Mouse (Mus musculus) intestine, embryonic 15.5 days (tissue): ENCODE data around the gene Tbc1d10a. TPM values are rescaled to one million over a fixed set of nuclear protein-coding genes. Genes with fewer than 3 reads are reported as not detected.
A peak's percentile ranks its signal among the peaks of the same experiment; 100 is the strongest.

Experiments
- ATAC-seq: fragments of 200-750 bp; cut with Nextera tagmentation; 2 replicates; pipeline ENCODE4 v1.8.0; 2017; ENCODE audit warnings: moderate TSS enrichment, moderate library complexity
- H3K27ac ChIP-seq: fragments of 300-500 bp; sonication (generic); 2 replicates; pipeline ENCODE4 v1.5.1; 2015; ENCODE audit warnings: mild to moderate bottlenecking, inconsistent platforms
- H3K27me3 ChIP-seq: fragments of 300-500 bp; sonication (generic); replicated peaks from 2 replicates; pipeline ENCODE4 v1.6.1; 2015; ENCODE audit warnings: inconsistent platforms
- H3K36me3 ChIP-seq: fragments of 300-500 bp; sonication (generic); 2 replicates; pipeline ENCODE4 v1.6.1; 2015; ENCODE audit warnings: inconsistent platforms
- H3K4me1 ChIP-seq: fragments of 300-500 bp; sonication (generic); replicated peaks from 2 replicates; pipeline ENCODE4 v1.6.1; 2015; ENCODE audit warnings: inconsistent platforms
- H3K4me2 ChIP-seq: fragments of 300-500 bp; sonication (generic); replicated peaks from 2 replicates; pipeline ENCODE4 v1.6.1; 2015; ENCODE audit warnings: mild to moderate bottlenecking, inconsistent platforms
- H3K4me3 ChIP-seq: fragments of 300-500 bp; sonication (generic); replicated peaks from 2 replicates; pipeline ENCODE4 v1.5.1; 2015; ENCODE audit warnings: inconsistent platforms
- H3K9ac ChIP-seq: fragments of 300-500 bp; sonication (generic); 2 replicates; pipeline ENCODE4 v1.6.1; 2015; ENCODE audit warnings: inconsistent platforms
- H3K9me3 ChIP-seq: fragments of 300-500 bp; sonication (generic); 2 replicates; pipeline ENCODE4 v1.6.1; 2016; ENCODE audit warnings: inconsistent platforms
- WGBS: fragments of 180-500 bp; shearing (Covaris S2); methylation state at CpG from one replicate; pipeline ENCODE4 v1.1.7; 2015; 5-methylcytosine and 5-hydroxymethylcytosine counted together
- polyA plus RNA-seq: library from polyadenylated mRNA; unstranded; fragments of >200 nt; fragmentation: Nextera tagmentation; extraction: Ambion mirVana; gene quantifications from 2 replicates; pipeline ENCODE4 v1.2.1, GENCODE M21; 2015

Tbc1d10a gene
- polyA plus RNA-seq, 1 experiment from 2014 or later: 32.3 TPM

- H3K27me3 ChIP-seq: no peaks in the 10 kb centered on the region
- no peak for ATAC-seq
- no peaks in the 10 kb centered on the region for H3K9me3 ChIP-seq
- no peaks in the 10 kb centered on the region; the same call in 1 of the 2 replicates for H3K36me3 ChIP-seq
- H3K27ac ChIP-seq: peak overlapping the region; percentile 67; the same call in 1 of the 2 replicates
- H3K4me1 ChIP-seq: peaks cover 31% of the 10 kb centered on the region
- peak overlapping the region; percentile 93 for H3K9ac ChIP-seq
- H3K4me3 ChIP-seq: peak overlapping the region; percentile 95
- peak overlapping the region; percentile 86 for H3K4me2 ChIP-seq
- 14% methylated on average over 9 of the region's 9 CpGs for WGBS
Observed at GRCm38 (mm10) chr11:4187318-4187700, 720 bp downstream of the Tbc1d10a start.

DNA sequence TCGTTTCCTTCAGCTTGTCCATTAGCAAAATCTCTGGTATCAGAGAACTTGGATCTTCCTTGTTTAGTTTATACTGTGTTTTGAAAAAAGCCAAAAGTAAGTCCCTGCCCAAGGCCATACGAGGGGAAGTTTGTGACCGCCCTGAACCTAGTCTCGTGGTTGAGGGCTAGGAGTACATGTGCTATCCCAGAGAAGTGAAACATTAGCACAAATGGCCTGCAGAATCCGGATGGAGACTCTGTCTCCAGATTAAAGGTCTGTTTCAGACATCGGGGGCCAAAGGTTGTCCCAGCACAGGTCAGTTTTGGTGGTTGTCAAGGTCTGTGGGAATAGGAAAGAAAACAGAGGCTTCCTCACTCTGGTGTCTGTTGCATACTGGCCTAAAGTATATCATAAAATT, 2.6 kb downstream of the Tbc1d10a start:
- Histone ChIP-seq H3K36me3 (no peaks in the 10 kb centered on the region), H3K27ac (no peak overlapping the region)

GRCm38 (mm10) chr11:4190677-4191076, 4.1 kb downstream of the Tbc1d10a start:
- H3K9me3 ChIP-seq: no peaks in the 10 kb centered on the region
- no peak for ATAC-seq
- H3K4me1 ChIP-seq: peaks cover 31% of the 10 kb centered on the region
- H3K27ac ChIP-seq: no peak overlapping the region
- no peaks in the 10 kb centered on the region for H3K27me3 ChIP-seq
- no peak overlapping the region for H3K4me2 ChIP-seq
- no peak overlapping the region for H3K4me3 ChIP-seq
- WGBS: 84% methylated on average over 3 of the region's 3 CpGs
- H3K36me3 ChIP-seq: no peaks in the 10 kb centered on the region
- no peak overlapping the region for H3K9ac ChIP-seq

More for the DNA sequence above, 2.6 kb downstream of the Tbc1d10a start:
- Histone ChIP-seq H3K9me3 (no peaks in the 10 kb centered on the region), H3K4me2 (no peak overlapping the region), H3K4me1 (peaks cover 32% of the 10 kb centered on the region), H3K9ac (no peak overlapping the region), H3K27me3 (no peaks in the 10 kb centered on the region), H3K4me3 (no peak overlapping the region)
- no peak for ATAC-seq
- 85% methylated on average over 6 of the region's 6 CpGs for WGBS

DNA sequence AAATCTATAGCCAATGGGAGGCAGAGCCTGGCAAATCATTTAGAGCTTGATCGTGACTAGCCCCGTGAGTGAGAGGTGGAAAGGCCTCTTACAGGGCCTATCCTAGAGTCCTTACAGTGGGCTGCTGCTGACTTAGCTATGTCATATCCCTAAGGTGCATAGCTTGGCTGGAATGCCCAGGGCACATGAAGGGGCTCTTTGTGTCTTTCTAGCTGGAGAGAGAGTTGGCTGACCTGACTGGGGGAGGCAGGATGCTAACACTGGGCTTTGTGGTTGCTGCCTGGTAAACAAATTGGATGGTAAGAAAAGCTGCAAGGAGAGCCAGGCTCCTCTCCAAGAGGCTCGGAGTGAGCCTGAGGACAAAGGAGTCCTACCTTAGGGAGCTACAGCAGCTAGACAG, 6.2 kb downstream of the Tbc1d10a start:
- 76% methylated on average over 3 of the region's 3 CpGs for WGBS
- H3K4me3 ChIP-seq: no peak overlapping the region
- no peak overlapping the region for H3K4me2 ChIP-seq
- H3K27me3 ChIP-seq: no peaks in the 10 kb centered on the region
- H3K36me3 ChIP-seq: no peaks in the 10 kb centered on the region
- H3K4me1 ChIP-seq: peaks cover 34% of the 10 kb centered on the region
- no peaks in the 10 kb centered on the region for H3K9me3 ChIP-seq
- H3K9ac ChIP-seq: no peak overlapping the region
- no peak overlapping the region for H3K27ac ChIP-seq
- no peak for ATAC-seq

GRCm38 (mm10) chr11:4193420-4193819, 6.8 kb downstream of the Tbc1d10a start:
- Histone ChIP-seq H3K4me2 (no peak overlapping the region), H3K4me3 (no peak overlapping the region)

DNA sequence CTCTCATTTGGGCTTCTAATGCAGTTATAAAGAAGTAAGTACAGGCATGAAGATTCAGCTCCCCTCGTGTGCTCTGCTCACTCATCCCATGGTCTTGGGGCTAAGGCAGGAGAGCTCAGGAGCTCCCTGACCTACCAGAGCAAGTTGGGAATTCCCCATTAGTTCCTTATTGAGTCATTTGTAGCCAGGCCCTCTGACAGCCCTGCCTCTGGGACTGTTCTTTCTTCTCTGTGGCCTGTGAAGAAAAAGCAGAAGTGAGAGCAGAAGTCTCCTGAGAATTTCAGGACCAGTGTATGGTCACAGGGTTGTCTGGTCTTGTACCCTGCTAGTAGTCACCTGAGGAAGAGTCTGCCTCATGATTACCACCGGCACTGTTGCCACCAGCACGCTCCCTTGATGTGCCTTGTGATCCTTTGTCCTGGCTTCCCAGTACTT, 9.0 kb downstream of the Tbc1d10a start:
- no peak overlapping the region for H3K27ac ChIP-seq
- H3K36me3 ChIP-seq: no peaks in the 10 kb centered on the region
- H3K9me3 ChIP-seq: no peaks in the 10 kb centered on the region
- no peaks in the 10 kb centered on the region for H3K27me3 ChIP-seq
- no peak for ATAC-seq
- H3K4me3 ChIP-seq: no peak overlapping the region
- H3K4me2 ChIP-seq: no peak overlapping the region
- H3K4me1 ChIP-seq: peaks cover 22% of the 10 kb centered on the region; the same call in 1 of the 2 replicates
- WGBS: 80% methylated on average over 3 of the region's 3 CpGs
- H3K9ac ChIP-seq: no peak overlapping the region

More at GRCm38 (mm10) chr11:4193420-4193819, 6.8 kb downstream of the Tbc1d10a start:
- H3K9ac ChIP-seq: no peak overlapping the region
- no peaks in the 10 kb centered on the region for H3K36me3 ChIP-seq
- H3K27me3 ChIP-seq: no peaks in the 10 kb centered on the region
- ATAC-seq: no peak
- H3K4me1 ChIP-seq: peaks cover 27% of the 10 kb centered on the region
- no peaks in the 10 kb centered on the region for H3K9me3 ChIP-seq
- H3K27ac ChIP-seq: no peak overlapping the region

GRCm38 (mm10) chr11:4196636-4197035, 10.0 kb downstream of the Tbc1d10a start:
- Histone ChIP-seq H3K36me3 (no peaks in the 10 kb centered on the region), H3K4me2 (no peak overlapping the region), H3K4me1 (peaks cover 17% of the 10 kb centered on the region; the same call in 1 of the 2 replicates), H3K27me3 (no peaks in the 10 kb centered on the region), H3K9ac (no peak overlapping the region), H3K9me3 (no peaks in the 10 kb centered on the region), H3K27ac (no peak overlapping the region), H3K4me3 (no peak overlapping the region)
- ATAC-seq: peak; percentile 80
- WGBS: 37% methylated on average over 8 of the region's 8 CpGs

DNA sequence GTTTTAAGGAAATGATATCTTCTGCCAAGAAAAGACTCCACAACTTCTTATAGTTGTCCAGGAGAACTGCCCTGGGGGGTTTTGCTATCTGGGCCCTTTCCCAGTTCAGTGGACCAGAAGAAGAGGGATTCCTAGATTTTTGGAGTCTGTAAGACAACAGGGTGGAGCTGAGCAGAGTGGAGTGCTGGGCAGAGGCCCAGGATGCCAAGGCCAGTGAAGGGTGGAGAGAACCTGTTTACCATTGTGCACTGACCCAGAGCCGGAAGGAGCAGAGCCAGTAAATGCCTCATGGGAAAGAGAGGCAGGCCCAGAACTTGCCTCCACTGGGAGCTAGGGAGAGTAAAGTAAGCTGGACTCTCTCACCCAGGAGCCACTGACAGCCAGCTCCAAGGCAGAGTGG, 11.1 kb downstream of the Tbc1d10a start:
- H3K9me3 ChIP-seq: no peaks in the 10 kb centered on the region
- WGBS: 61% methylated on average over 1 of the region's 1 CpGs
- H3K36me3 ChIP-seq: no peaks in the 10 kb centered on the region
- H3K9ac ChIP-seq: no peak overlapping the region
- no peak overlapping the region for H3K27ac ChIP-seq
- H3K27me3 ChIP-seq: no peaks in the 10 kb centered on the region
- ATAC-seq: no peak
- no peak overlapping the region for H3K4me3 ChIP-seq
- H3K4me2 ChIP-seq: no peak overlapping the region
- peaks cover 10% of the 10 kb centered on the region; the same call in 1 of the 2 replicates for H3K4me1 ChIP-seq

GRCm38 (mm10) chr11:4201981-4202700, 15.6 kb downstream of the Tbc1d10a start:
- H3K27ac ChIP-seq: no peak overlapping the region
- H3K27me3 ChIP-seq: no peaks in the 10 kb centered on the region
- H3K4me2 ChIP-seq: no peak overlapping the region
- 60% methylated on average over 11 of the region's 11 CpGs for WGBS
- H3K9ac ChIP-seq: no peak overlapping the region
- H3K4me1 ChIP-seq: peaks cover 10% of the 10 kb centered on the region; the same call in 1 of the 2 replicates
- no peaks in the 10 kb centered on the region for H3K9me3 ChIP-seq
- ATAC-seq: no peak
- no peak overlapping the region for H3K4me3 ChIP-seq
- H3K36me3 ChIP-seq: no peaks in the 10 kb centered on the region

DNA sequence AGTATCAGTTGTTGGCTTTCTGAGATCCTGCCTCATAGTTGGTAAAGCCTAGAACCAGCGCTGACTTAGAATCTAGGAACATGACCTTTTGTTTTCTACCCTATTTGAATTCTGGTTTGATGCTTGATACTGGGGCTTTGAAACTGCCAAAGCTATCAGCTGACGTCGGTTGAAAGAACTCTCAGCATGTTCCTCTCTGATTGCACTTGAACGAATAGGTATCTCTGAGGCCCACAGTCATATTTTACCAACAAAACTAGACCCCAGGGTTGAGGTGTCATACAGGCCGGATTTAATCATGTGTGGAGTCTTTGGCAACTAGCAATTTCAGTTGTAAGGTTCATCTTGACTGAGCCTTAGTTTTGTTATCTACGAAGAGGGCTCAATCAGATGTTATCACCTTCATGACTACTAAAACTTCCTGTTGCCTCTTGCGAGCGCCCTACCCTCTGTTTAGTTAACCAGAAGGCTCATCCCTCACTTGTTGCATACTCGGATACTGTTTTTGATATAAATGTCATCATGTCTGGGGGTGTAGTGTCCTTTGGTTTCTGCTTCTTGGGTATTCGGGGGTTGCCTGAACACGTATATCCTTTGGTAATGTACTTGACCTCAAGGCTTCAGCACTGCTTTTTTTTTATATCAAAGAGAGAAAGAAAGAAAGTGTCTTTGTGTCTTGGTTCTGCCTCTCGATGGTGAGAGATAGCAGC, 16.6 kb downstream of the Tbc1d10a start:
- H3K27me3 ChIP-seq: no peaks in the 10 kb centered on the region
- H3K27ac ChIP-seq: peak overlapping the region; percentile 71
- peaks cover 6% of the 10 kb centered on the region; the same call in 1 of the 2 replicates for H3K4me1 ChIP-seq
- ATAC-seq: no peak
- no peaks in the 10 kb centered on the region for H3K9me3 ChIP-seq
- no peak overlapping the region for H3K4me2 ChIP-seq
- WGBS: 75% methylated on average over 12 of the region's 12 CpGs
- no peak overlapping the region for H3K9ac ChIP-seq
- no peak overlapping the region for H3K4me3 ChIP-seq
- no peaks in the 10 kb centered on the region; the same call in 1 of the 2 replicates for H3K36me3 ChIP-seq

DNA sequence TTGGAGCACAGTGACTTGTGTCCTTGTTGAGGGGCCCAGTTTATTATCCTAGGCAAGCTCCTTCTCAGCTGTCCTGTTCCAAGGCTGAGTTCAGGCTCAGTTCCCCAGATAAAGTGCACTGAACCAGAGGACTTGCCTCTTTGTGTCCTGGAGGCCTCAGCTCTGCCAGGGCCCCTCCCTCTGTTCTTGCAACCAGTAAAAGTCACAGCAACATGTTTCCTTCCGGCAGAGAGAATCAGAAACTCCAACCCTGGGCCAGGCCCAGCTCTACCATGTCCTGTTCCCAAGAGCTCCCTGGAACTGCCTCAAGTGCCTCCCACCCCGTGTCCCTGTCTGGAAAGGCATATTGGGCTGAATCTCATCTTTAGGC, 17.1 kb downstream of the Tbc1d10a start:
- H3K27me3 ChIP-seq: no peaks in the 10 kb centered on the region
- no peak overlapping the region for H3K4me2 ChIP-seq
- H3K36me3 ChIP-seq: no peaks in the 10 kb centered on the region; the same call in 1 of the 2 replicates
- 40% methylated on average over 2 of the region's 2 CpGs for WGBS
- H3K27ac ChIP-seq: peak overlapping the region; percentile 71
- no peak overlapping the region for H3K4me3 ChIP-seq
- H3K9me3 ChIP-seq: no peaks in the 10 kb centered on the region
- peaks cover 6% of the 10 kb centered on the region; the same call in 1 of the 2 replicates for H3K4me1 ChIP-seq
- peak; percentile 91 for ATAC-seq
- no peak overlapping the region for H3K9ac ChIP-seq

DNA sequence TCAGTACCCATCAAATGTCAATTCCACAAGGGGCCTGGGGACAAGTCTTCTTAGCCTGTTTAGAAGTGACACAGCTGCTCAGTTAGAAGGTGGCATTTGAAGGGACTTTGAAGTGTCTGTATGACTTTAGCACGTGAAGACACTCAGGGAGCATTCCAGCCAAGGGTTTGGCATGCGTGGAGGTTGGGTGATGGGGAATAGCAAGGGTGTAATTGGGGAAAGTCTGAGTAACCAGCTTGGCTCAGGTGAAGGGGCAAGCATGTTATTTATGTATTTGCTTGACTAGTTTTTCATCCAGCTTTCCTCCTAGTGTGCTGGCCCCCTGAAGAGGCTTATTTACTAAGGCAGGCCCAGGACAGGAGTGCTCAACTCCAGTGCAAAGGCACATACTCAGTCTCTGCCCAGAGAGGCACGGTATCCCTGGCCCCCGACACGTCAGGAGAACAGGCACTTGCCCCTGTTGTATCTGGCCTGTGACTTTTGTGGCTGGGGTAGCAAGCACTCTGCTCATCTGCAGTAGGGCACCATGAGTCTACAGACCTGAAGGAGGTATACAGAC, 18.6 kb downstream of the Tbc1d10a start:
- no peak for ATAC-seq
- H3K27ac ChIP-seq: no peak overlapping the region
- WGBS: 81% methylated on average over 5 of the region's 5 CpGs
- peaks cover 6% of the 10 kb centered on the region; the same call in 1 of the 2 replicates for H3K4me1 ChIP-seq
- H3K4me3 ChIP-seq: no peak overlapping the region
- H3K27me3 ChIP-seq: no peaks in the 10 kb centered on the region
- H3K36me3 ChIP-seq: peaks cover 5% of the 10 kb centered on the region
- no peak overlapping the region for H3K9ac ChIP-seq
- no peak overlapping the region for H3K4me2 ChIP-seq
- H3K9me3 ChIP-seq: no peaks in the 10 kb centered on the region
